Mouse (Mus musculus): ENCODE results near the gene Cys1.

- TF ChIP-seq POLR2A (IDR thresholded peaks at IDR 0.05; ENCODE audit: insufficient read length, low read depth) (no peak), E2F4 (IDR thresholded peaks at IDR 0.05; ENCODE audit: insufficient read depth) (no peak), USF1 (IDR thresholded peaks at IDR 0.05; ENCODE audit: low read depth) (no peak), MAX (IDR thresholded peaks at IDR 0.05; ENCODE audit: low read depth) (no peak)
Observed at GRCm38 (mm10) chr12:24630220-24630619, 51.4 kb downstream of the Cys1 start.
